Mouse (Mus musculus) myocyte (in vitro differentiated cells): ENCODE measurements around the gene Fam107b. TPM values are rescaled to one million over a fixed set of nuclear protein-coding genes. Genes with fewer than 3 reads are reported as not detected.

ENCODE experiments used
- H3K27me3 ChIP-seq: one replicate; pipeline ENCODE4 v1.6.1; 2011; ENCODE audit not compliant: control insufficient read depth, insufficient read depth, insufficient read length
- H3K36me3 ChIP-seq: one replicate; pipeline ENCODE4 v1.6.1; 2011; ENCODE audit not compliant: control insufficient read depth, insufficient read depth
- H3K4me2 ChIP-seq: one replicate; pipeline ENCODE4 v1.6.1; 2011; ENCODE audit warnings: low read depth, control low read depth
- H3K4me3 ChIP-seq: one replicate; pipeline ENCODE4 v1.5.1; 2011; ENCODE audit warnings: mild to moderate bottlenecking, control low read depth, moderate library complexity
- H3K79me2 ChIP-seq: one replicate; pipeline ENCODE4 v1.6.1; 2011; ENCODE audit not compliant: control insufficient read depth, insufficient read depth
- H3ac ChIP-seq: one replicate; pipeline ENCODE4 v1.6.1; 2011; ENCODE audit not compliant: control insufficient read depth, insufficient read length
- CEBPB ChIP-seq: IDR thresholded peaks from 2 replicates; pipeline ENCODE4 v1.6.1; 2011; ENCODE audit warnings: mild to moderate bottlenecking, moderate library complexity; ENCODE audit not compliant: poor library complexity, insufficient read depth, severe bottlenecking
- E2F4 ChIP-seq: IDR thresholded peaks from one replicate; pipeline ENCODE4 v1.6.1; 2011; ENCODE audit warnings: mild to moderate bottlenecking, control low read depth, moderate library complexity; ENCODE audit not compliant: insufficient read depth
- MAX ChIP-seq: IDR thresholded peaks from one replicate; pipeline ENCODE4 v1.6.1; 2011; ENCODE audit warnings: low read depth, mild to moderate bottlenecking, control low read depth
- MYOD1 ChIP-seq, 3 experiments: IDR thresholded peaks; one replicate each; pipeline ENCODE4 v1.6.1; 2011; ENCODE audit warnings: control low read depth in 2 of 3, low read depth in 2 of 3, mild to moderate bottlenecking in 2 of 3, moderate library complexity in 1 of 3; ENCODE audit not compliant: insufficient read length in 2 of 3, control insufficient read depth in 1 of 3
- MYOG ChIP-seq, 3 experiments: IDR thresholded peaks; one replicate each; pipeline ENCODE4 v1.6.1; 2011; ENCODE audit warnings: control low read depth in 2 of 3, low read depth in 2 of 3, mild to moderate bottlenecking in 2 of 3; ENCODE audit not compliant: insufficient read length in 2 of 3, control insufficient read depth in 1 of 3, insufficient read depth in 1 of 3
- POLR2A ChIP-seq: IDR thresholded peaks from one replicate; pipeline ENCODE4 v1.6.1; 2011; ENCODE audit warnings: low read depth, mild to moderate bottlenecking, control low read depth, moderate library complexity; ENCODE audit not compliant: insufficient read length
- POLR2AphosphoS2 ChIP-seq: IDR thresholded peaks from one replicate; pipeline ENCODE4 v1.6.1; 2011; ENCODE audit warnings: low read depth, control low read depth; ENCODE audit not compliant: insufficient read length
- REST ChIP-seq: IDR thresholded peaks from one replicate; pipeline ENCODE4 v1.6.1; 2011; ENCODE audit warnings: mild to moderate bottlenecking, control low read depth, moderate library complexity; ENCODE audit not compliant: insufficient read depth, insufficient read length
- SRF ChIP-seq: IDR thresholded peaks from one replicate; pipeline ENCODE4 v1.6.1; 2011; ENCODE audit warnings: low read depth; ENCODE audit not compliant: control insufficient read depth, insufficient read length
- TCF12 ChIP-seq: IDR thresholded peaks from one replicate; pipeline ENCODE4 v1.6.1; 2011; ENCODE audit warnings: mild to moderate bottlenecking, control low read depth; ENCODE audit not compliant: poor library complexity, insufficient read depth, severe bottlenecking
- TCF3 ChIP-seq: IDR thresholded peaks from one replicate; pipeline ENCODE4 v1.6.1; 2011; ENCODE audit warnings: low read depth, control low read depth; ENCODE audit not compliant: insufficient read length
- USF1 ChIP-seq: IDR thresholded peaks from one replicate; pipeline ENCODE4 v1.6.1; 2011; ENCODE audit warnings: low read depth, mild to moderate bottlenecking, control low read depth, moderate library complexity
- polyA plus RNA-seq: library from polyadenylated mRNA; unstranded; fragments of >200 nt; fragmentation: generic; extraction: Trizol; gene quantifications from one replicate; pipeline ENCODE4 v1.2.1, GENCODE M21; 2012; ENCODE audit warnings: missing spikeins

The Fam107b gene
- polyA plus RNA-seq, 1 experiment = 10.0 TPM

- H3K36me3 ChIP-seq = no peaks in the 10 kb centered on the region
- H3ac ChIP-seq = no peak overlapping the region
- H3K4me3 ChIP-seq = no peak overlapping the region
- H3K79me2 ChIP-seq = peaks cover 19% of the 10 kb centered on the region
- H3K27me3 ChIP-seq = no peaks in the 10 kb centered on the region
- no peak overlapping the region for H3K4me2 ChIP-seq
- TF ChIP-seq SRF (no peak), CEBPB (no peak), TCF12 (no peak), REST (no peak), POLR2A (no peak), MYOD1 (IDR thresholded peaks at IDR 0.05; ENCODE audit: control insufficient read depth in 1 of 3, insufficient read length in 2 of 3, low read depth in 2 of 3) (no peak), E2F4 (no peak), MAX (no peak), POLR2AphosphoS2 (no peak), USF1 (no peak)
Measured at GRCm38 (mm10) chr2:3769786-3770318, 199.6 kb downstream of the Fam107b start.

- Histone ChIP-seq H3K4me3 (no peak overlapping the region), H3K36me3 (no peaks in the 10 kb centered on the region), H3K4me2 (no peak overlapping the region), H3K27me3 (no peaks in the 10 kb centered on the region), H3ac (no peak overlapping the region), H3K79me2 (peaks cover 15% of the 10 kb centered on the region)
- TF ChIP-seq MYOD1 (IDR thresholded peaks at IDR 0.05; ENCODE audit: control insufficient read depth in 1 of 3, insufficient read length in 2 of 3, low read depth in 2 of 3) = no peak
- no peak for TF ChIP-seq POLR2AphosphoS2
- TF ChIP-seq E2F4 = no peak
- no peak for TF ChIP-seq SRF
- TF ChIP-seq USF1 = no peak
- no peak for TF ChIP-seq MYOG (IDR thresholded peaks at IDR 0.05; ENCODE audit: control insufficient read depth in 1 of 3, insufficient read depth in 1 of 3, insufficient read length in 2 of 3, low read depth in 2 of 3)
- no peak for TF ChIP-seq MAX
- no peak for TF ChIP-seq TCF3
- TF ChIP-seq TCF12 = no peak
- TF ChIP-seq REST = no peak
- TF ChIP-seq CEBPB = no peak
- no peak for TF ChIP-seq POLR2A
Measured at GRCm38 (mm10) chr2:3770383-3770782, 200.1 kb downstream of the Fam107b start.

GRCm38 (mm10) chr2:3771483-3771882 is 201.2 kb downstream of the Fam107b start:
- no peaks in the 10 kb centered on the region for H3K36me3 ChIP-seq
- H3K4me3 ChIP-seq = no peak overlapping the region
- H3K27me3 ChIP-seq = no peaks in the 10 kb centered on the region
- H3K79me2 ChIP-seq = peaks cover 4% of the 10 kb centered on the region
- no peak overlapping the region for H3ac ChIP-seq
- no peak for TF ChIP-seq MAX
- TF ChIP-seq E2F4 = no peak
- no peak for TF ChIP-seq CEBPB
- no peak for TF ChIP-seq TCF3
- TF ChIP-seq POLR2A = no peak
- no peak for TF ChIP-seq MYOG (IDR thresholded peaks at IDR 0.05; ENCODE audit: control insufficient read depth in 1 of 3, insufficient read depth in 1 of 3, insufficient read length in 2 of 3, low read depth in 2 of 3)
- TF ChIP-seq REST = no peak
- TF ChIP-seq SRF = no peak
- H3K4me2 ChIP-seq = no peak overlapping the region

- Histone ChIP-seq H3K36me3 (no peaks in the 10 kb centered on the region), H3ac (no peak overlapping the region), H3K27me3 (no peaks in the 10 kb centered on the region), H3K4me3 (no peak overlapping the region), H3K4me2 (no peak overlapping the region), H3K79me2 (no peaks in the 10 kb centered on the region)
- no peak for TF ChIP-seq TCF12
- TF ChIP-seq USF1 = no peak
- no peak for TF ChIP-seq POLR2A
- no peak for TF ChIP-seq MAX
- TF ChIP-seq REST = no peak
- TF ChIP-seq MYOG (IDR thresholded peaks at IDR 0.05; ENCODE audit: control insufficient read depth in 1 of 3, insufficient read depth in 1 of 3, insufficient read length in 2 of 3, low read depth in 2 of 3) = no peak
- no peak for TF ChIP-seq TCF3
- TF ChIP-seq POLR2AphosphoS2 = no peak
- no peak for TF ChIP-seq MYOD1 (IDR thresholded peaks at IDR 0.05; ENCODE audit: control insufficient read depth in 1 of 3, insufficient read length in 2 of 3, low read depth in 2 of 3)
- no peak for TF ChIP-seq SRF
- TF ChIP-seq CEBPB = no peak
- TF ChIP-seq E2F4 = no peak
Measured at GRCm38 (mm10) chr2:3773089-3773488, 202.8 kb downstream of the Fam107b start.

- Histone ChIP-seq H3K27me3 (no peaks in the 10 kb centered on the region), H3K4me2 (no peak overlapping the region), H3K79me2 (no peaks in the 10 kb centered on the region), H3ac (no peak overlapping the region), H3K4me3 (no peak overlapping the region), H3K36me3 (no peaks in the 10 kb centered on the region)
- TF ChIP-seq MYOD1 (IDR thresholded peaks at IDR 0.05; ENCODE audit: control insufficient read depth in 1 of 3, insufficient read length in 2 of 3, low read depth in 2 of 3) (no peak), TCF3 (no peak), SRF (no peak), REST (no peak), POLR2AphosphoS2 (no peak), MYOG (IDR thresholded peaks at IDR 0.05; ENCODE audit: control insufficient read depth in 1 of 3, insufficient read depth in 1 of 3, insufficient read length in 2 of 3, low read depth in 2 of 3) (no peak), MAX (no peak), USF1 (no peak), TCF12 (no peak), E2F4 (no peak), POLR2A (no peak), CEBPB (no peak)
Measured at GRCm38 (mm10) chr2:3775569-3775968, 205.3 kb downstream of the Fam107b start.
